Mouse (Mus musculus): ENCODE measurements around the gene Il17ra. TPM values are rescaled to one million over a fixed set of nuclear protein-coding genes. Genes with fewer than 3 reads are reported as not detected.

The Il17ra gene
- total and polyA plus RNA-seq, 2 experiments = 3.6 to 20.7 TPM

- no peak overlapping the region for H3K9ac ChIP-seq (ENCODE audit: low read depth, low read length)
- H3K27ac ChIP-seq (replicated peaks; ENCODE audit: insufficient read depth, low read depth, low read length) = no peak overlapping the region
- DNase-seq (ENCODE audit: extremely low read depth, low read depth, low spot score) = peak; percentile 45
- no peaks in the 10 kb centered on the region for H3K27me3 ChIP-seq (ENCODE audit: control insufficient read depth, insufficient read depth, low read length)
- peaks cover 7% of the 10 kb centered on the region; the same call in 1 of the 2 replicates for H3K36me3 ChIP-seq (ENCODE audit: control insufficient read depth, insufficient read depth, low read length)
- H3K4me3 ChIP-seq (ENCODE audit: insufficient read depth, low read depth, low read length) = no peak overlapping the region
- H3K79me2 ChIP-seq (ENCODE audit: control insufficient read depth, insufficient read depth, low read length) = no peaks in the 10 kb centered on the region
- TF ChIP-seq CTCF (IDR thresholded peaks at IDR 0.05; ENCODE audit: low read depth, low read length) (no peak), POLR2A (IDR thresholded peaks at IDR 0.05; ENCODE audit: extremely low read depth, insufficient read depth, low read length) (no peak)
- 0 out of 2 replicates have a peak, but pooled peaks cover 2% of the 10 kb centered on the region for H3K4me1 ChIP-seq (ENCODE audit: control insufficient read depth, insufficient read depth, low read length)
- WGBS = 37% methylated on average over 6 of the region's 6 CpGs
Measured at GRCm38 (mm10) chr6:120482756-120483155, 19.7 kb downstream of the Il17ra start.

GRCm38 (mm10) chr6:120483211-120483626, 20.2 kb downstream of the Il17ra start:
- Histone ChIP-seq H3K4me3 (ENCODE audit: insufficient read depth, low read depth, low read length) (no peak overlapping the region), H3K4me1 (ENCODE audit: control insufficient read depth, insufficient read depth, low read length) (0 out of 2 replicates have a peak, but pooled peaks cover 2% of the 10 kb centered on the region), H3K36me3 (ENCODE audit: control insufficient read depth, insufficient read depth, low read length) (peaks cover 5% of the 10 kb centered on the region; the same call in 1 of the 2 replicates), H3K27me3 (ENCODE audit: control insufficient read depth, insufficient read depth, low read length) (no peaks in the 10 kb centered on the region), H3K27ac (replicated peaks; ENCODE audit: insufficient read depth, low read depth, low read length) (no peak overlapping the region), H3K9ac (ENCODE audit: low read depth, low read length) (no peak overlapping the region), H3K79me2 (ENCODE audit: control insufficient read depth, insufficient read depth, low read length) (no peaks in the 10 kb centered on the region)
- TF ChIP-seq CTCF (IDR thresholded peaks at IDR 0.05; ENCODE audit: low read depth, low read length) (peak; percentile 73), POLR2A (IDR thresholded peaks at IDR 0.05; ENCODE audit: extremely low read depth, insufficient read depth, low read length) (no peak)
- DNase-seq (ENCODE audit: extremely low read depth, low read depth, low spot score) = peak; percentile 25
- 42% methylated on average over 8 of the region's 8 CpGs for WGBS

GRCm38 (mm10) chr6:120485038-120485437, 22.0 kb downstream of the Il17ra start:
- no peak overlapping the region for H3K27ac ChIP-seq (replicated peaks; ENCODE audit: insufficient read depth, low read depth, low read length)
- 41% methylated on average over 3 of the region's 3 CpGs for WGBS
- H3K36me3 ChIP-seq (ENCODE audit: control insufficient read depth, insufficient read depth, low read length) = no peaks in the 10 kb centered on the region
- H3K4me1 ChIP-seq (ENCODE audit: control insufficient read depth, insufficient read depth, low read length) = 0 out of 2 replicates have a peak, but pooled peaks cover 2% of the 10 kb centered on the region
- DNase-seq (ENCODE audit: extremely low read depth, low read depth, low spot score) = no peak
- TF ChIP-seq POLR2A (IDR thresholded peaks at IDR 0.05; ENCODE audit: extremely low read depth, insufficient read depth, low read length) (no peak), CTCF (IDR thresholded peaks at IDR 0.05; ENCODE audit: low read depth, low read length) (no peak)
- no peaks in the 10 kb centered on the region for H3K27me3 ChIP-seq (ENCODE audit: control insufficient read depth, insufficient read depth, low read length)
- no peaks in the 10 kb centered on the region for H3K79me2 ChIP-seq (ENCODE audit: control insufficient read depth, insufficient read depth, low read length)
- H3K9ac ChIP-seq (ENCODE audit: low read depth, low read length) = no peak overlapping the region
- H3K4me3 ChIP-seq (ENCODE audit: insufficient read depth, low read depth, low read length) = no peak overlapping the region

GRCm38 (mm10) chr6:120486051-120486510, 23.0 kb downstream of the Il17ra start:
- DNase-seq (ENCODE audit: extremely low read depth, low read depth, low spot score) = no peak
- Histone ChIP-seq H3K79me2 (ENCODE audit: control insufficient read depth, insufficient read depth, low read length) (no peaks in the 10 kb centered on the region), H3K36me3 (ENCODE audit: control insufficient read depth, insufficient read depth, low read length) (no peaks in the 10 kb centered on the region), H3K4me3 (ENCODE audit: insufficient read depth, low read depth, low read length) (no peak overlapping the region), H3K27me3 (ENCODE audit: control insufficient read depth, insufficient read depth, low read length) (no peaks in the 10 kb centered on the region), H3K27ac (replicated peaks; ENCODE audit: insufficient read depth, low read depth, low read length) (no peak overlapping the region), H3K9ac (ENCODE audit: low read depth, low read length) (no peak overlapping the region), H3K4me1 (ENCODE audit: control insufficient read depth, insufficient read depth, low read length) (0 out of 2 replicates have a peak, but pooled peaks cover 2% of the 10 kb centered on the region)
- TF ChIP-seq CTCF (IDR thresholded peaks at IDR 0.05; ENCODE audit: low read depth, low read length) = no peak
- no peak for TF ChIP-seq POLR2A (IDR thresholded peaks at IDR 0.05; ENCODE audit: extremely low read depth, insufficient read depth, low read length)
- 59% methylated on average over 8 of the region's 8 CpGs for WGBS

- Histone ChIP-seq H3K36me3 (ENCODE audit: control insufficient read depth, insufficient read depth, low read length) (no peaks in the 10 kb centered on the region), H3K4me1 (ENCODE audit: control insufficient read depth, insufficient read depth, low read length) (no peaks in the 10 kb centered on the region), H3K27ac (replicated peaks; ENCODE audit: insufficient read depth, low read depth, low read length) (no peak overlapping the region), H3K27me3 (ENCODE audit: control insufficient read depth, insufficient read depth, low read length) (peaks cover 17% of the 10 kb centered on the region), H3K79me2 (ENCODE audit: control insufficient read depth, insufficient read depth, low read length) (no peaks in the 10 kb centered on the region), H3K4me3 (ENCODE audit: insufficient read depth, low read depth, low read length) (no peak overlapping the region), H3K9ac (ENCODE audit: low read depth, low read length) (no peak overlapping the region)
- DNase-seq (ENCODE audit: extremely low read depth, low read depth, low spot score) = no peak
- 84% methylated on average over 3 of the region's 3 CpGs for WGBS
- TF ChIP-seq POLR2A (IDR thresholded peaks at IDR 0.05; ENCODE audit: extremely low read depth, insufficient read depth, low read length) (no peak), CTCF (IDR thresholded peaks at IDR 0.05; ENCODE audit: low read depth, low read length) (no peak)
Measured at GRCm38 (mm10) chr6:120488647-120489046, 25.6 kb downstream of the Il17ra start.

GRCm38 (mm10) chr6:120489461-120489860, 26.4 kb downstream of the Il17ra start:
- Histone ChIP-seq H3K4me1 (ENCODE audit: control insufficient read depth, insufficient read depth, low read length) (no peaks in the 10 kb centered on the region), H3K4me3 (ENCODE audit: insufficient read depth, low read depth, low read length) (no peak overlapping the region), H3K36me3 (ENCODE audit: control insufficient read depth, insufficient read depth, low read length) (no peaks in the 10 kb centered on the region), H3K27me3 (ENCODE audit: control insufficient read depth, insufficient read depth, low read length) (peaks cover 20% of the 10 kb centered on the region), H3K79me2 (ENCODE audit: control insufficient read depth, insufficient read depth, low read length) (no peaks in the 10 kb centered on the region), H3K27ac (replicated peaks; ENCODE audit: insufficient read depth, low read depth, low read length) (no peak overlapping the region), H3K9ac (ENCODE audit: low read depth, low read length) (no peak overlapping the region)
- 71% methylated on average over 2 of the region's 2 CpGs for WGBS
- no peak for DNase-seq (ENCODE audit: extremely low read depth, low read depth, low spot score)
- TF ChIP-seq CTCF (IDR thresholded peaks at IDR 0.05; ENCODE audit: low read depth, low read length) = no peak
- no peak for TF ChIP-seq POLR2A (IDR thresholded peaks at IDR 0.05; ENCODE audit: extremely low read depth, insufficient read depth, low read length)
